ENCODE assay signal across 15 mouse cellular contexts in genomic region chr11:106484875-106485274, GRCm38 (mm10).
"Had no signal": no experiment of that assay in that cellular context is flagged by ENCODE, and none has a peak within 500 bp of the region (broad histone marks: within the 10 kb centered on the region; RNA-seq: fewer than 3 reads in every experiment).

No protein-coding gene starts in this region.

- H3K27ac ChIP-seq: midbrain, embryonic 10.5 days; midbrain, embryonic 12.5 days; neural tube, embryonic 12.5 days; stomach, embryonic 15.5 days; stomach, postnatal 0 days had no signal

- DNase-seq: lung, adult 18-20 months; lung, embryonic 14.5 days; lung, postnatal 10 days; lung, postnatal 4 days; midbrain, embryonic 14.5 days; right cerebral cortex, postnatal 14 days; thymus, adult 2 months; thymus, postnatal 25 days; thymus, postnatal 4 days had no signal

- ATAC-seq: midbrain, embryonic 16.5 days had no signal

- H3K36me3 ChIP-seq: midbrain, embryonic 10.5 days; midbrain, embryonic 12.5 days; neural tube, embryonic 12.5 days; stomach, embryonic 15.5 days had no signal

- H3K27me3 ChIP-seq: midbrain, embryonic 12.5 days; neural tube, embryonic 12.5 days; stomach, embryonic 15.5 days had no signal

- H3K4me3 ChIP-seq: midbrain, embryonic 10.5 days; midbrain, embryonic 12.5 days; neural tube, embryonic 12.5 days; stomach, embryonic 15.5 days had no signal

- H3K9ac ChIP-seq: lung, embryonic 14.5 days; midbrain, embryonic 12.5 days; neural tube, embryonic 12.5 days; stomach, embryonic 15.5 days had no signal

- H3K4me2 ChIP-seq: lung, embryonic 14.5 days; midbrain, embryonic 12.5 days; neural tube, embryonic 12.5 days had no signal

- H3K9me3 ChIP-seq: midbrain, embryonic 10.5 days; midbrain, embryonic 12.5 days; neural tube, embryonic 12.5 days; stomach, embryonic 15.5 days had no signal
